19 mouse cellular contexts compared by ENCODE assay signal in the genomic region with DNA sequence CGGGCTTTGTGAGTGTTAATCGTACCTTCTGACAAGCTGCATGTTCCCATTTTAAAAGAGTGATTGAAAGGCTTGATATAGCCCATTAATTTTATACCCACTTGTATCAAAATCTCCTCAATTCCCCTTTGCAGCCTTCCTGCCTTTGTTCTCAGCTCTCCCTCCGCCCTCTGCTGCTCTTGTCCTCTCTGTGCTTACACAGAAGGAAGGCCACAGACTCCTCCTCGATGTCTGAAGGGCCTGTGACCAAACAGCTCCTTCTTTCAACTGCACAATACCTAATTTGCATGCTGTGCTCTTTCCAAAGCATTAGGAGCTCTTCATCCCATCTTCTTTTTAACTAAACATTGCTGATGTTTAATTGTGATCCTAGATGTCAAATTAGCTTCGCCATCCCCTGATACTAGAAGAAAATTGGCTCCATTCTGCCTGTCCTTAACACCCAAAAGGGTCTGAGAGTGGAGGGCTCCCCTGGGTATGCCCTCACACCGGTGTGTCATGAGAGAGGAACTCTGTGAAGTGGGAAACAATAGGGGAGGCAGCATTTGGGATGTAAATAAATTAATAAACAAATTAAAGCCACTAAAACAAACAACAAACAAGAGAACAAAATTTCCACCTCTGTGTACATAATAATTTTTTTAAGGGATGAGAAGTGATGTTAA.
"Had no signal": no experiment of that assay in that cellular context is flagged by ENCODE, and none has a peak within 500 bp of the region (broad histone marks: within the 10 kb centered on the region; RNA-seq: fewer than 3 reads in every experiment).

No protein-coding gene starts in this region.

- DNase-seq: kidney, adult 18-20 months; kidney, adult 9 months; kidney, postnatal 14 days; kidney, postnatal 4 days; liver, embryonic 13.5 days; lung, adult 2 months; lung, postnatal 14 days; lung, postnatal 4 days; midbrain, embryonic 14.5 days; right cerebral cortex, adult 18-20 months; right cerebral cortex, postnatal 14 days; right cerebral cortex, postnatal 4 days; thymus, adult 2 months; thymus, postnatal 14 days; thymus, postnatal 4 days had no signal

- H3K4me2 ChIP-seq: liver, embryonic 13.5 days; neural tube, embryonic 12.5 days; neural tube, embryonic 15.5 days had no signal

- H3K27me3 ChIP-seq: liver, embryonic 13.5 days; neural tube, embryonic 12.5 days; neural tube, embryonic 15.5 days had no signal

- H3K4me1 ChIP-seq: liver, embryonic 13.5 days; neural tube, embryonic 12.5 days had no signal

- H3K9me3 ChIP-seq: liver, embryonic 13.5 days; neural tube, embryonic 12.5 days; neural tube, embryonic 15.5 days had no signal

- H3K9ac ChIP-seq: liver, embryonic 13.5 days; neural tube, embryonic 12.5 days; neural tube, embryonic 15.5 days had no signal

- H3K4me3 ChIP-seq: liver, embryonic 13.5 days; myocyte; neural tube, embryonic 12.5 days; neural tube, embryonic 15.5 days had no signal

- H3K27ac ChIP-seq: liver, embryonic 13.5 days; neural tube, embryonic 12.5 days; neural tube, embryonic 15.5 days; stomach, postnatal 0 days had no signal

- H3K36me3 ChIP-seq: liver, embryonic 13.5 days; neural tube, embryonic 12.5 days; neural tube, embryonic 15.5 days had no signal
